Mouse (Mus musculus): ENCODE data around the gene Eef1b2.

GRCm38 (mm10) chr1:63182636-63183270 lies 6.1 kb downstream of the Eef1b2 start:
- TF ChIP-seq CTCF (IDR thresholded peaks at IDR 0.05; ENCODE audit: low read depth, low read length) (peak; percentile 45), TAL1 (conservative IDR thresholded peaks at IDR 0.05; ENCODE audit: low read depth, low read length) (no peak), GATA1 (IDR thresholded peaks at IDR 0.05; ENCODE audit: borderline replicate concordance, low read length) (no peak)
